Mouse (Mus musculus): ENCODE measurements around the gene Camsap3. TPM values are rescaled to one million over a fixed set of nuclear protein-coding genes. Genes with fewer than 3 reads are reported as not detected.

Gene Camsap3
- total RNA-seq, 2 experiments from 2014 or later = 0.97 to 1.5 TPM

GRCm38 (mm10) chr8:3600401-3600800 lies 13.3 kb downstream of the Camsap3 start:
- no peak for DNase-seq

DNA sequence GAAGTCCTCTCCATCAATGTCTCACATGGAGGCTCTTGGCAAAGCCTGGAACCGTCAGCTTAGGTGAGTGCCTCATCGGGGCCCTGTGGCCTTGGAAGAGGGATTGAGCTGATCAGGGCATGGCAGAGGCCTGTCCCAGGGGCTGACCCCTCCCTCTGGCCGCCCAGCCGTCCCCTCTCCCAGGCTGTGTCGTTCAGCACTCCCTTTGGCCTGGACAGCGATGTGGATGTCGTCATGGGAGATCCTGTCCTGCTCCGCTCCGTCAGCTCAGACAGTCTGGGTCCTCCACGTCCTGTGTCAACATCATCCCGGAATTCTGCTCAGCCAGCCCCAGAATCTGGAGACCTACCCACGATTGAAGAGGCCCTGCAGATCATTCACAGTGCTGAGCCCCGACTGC lies 16.3 kb downstream of the Camsap3 start:
- no peak for DNase-seq

GRCm38 (mm10) chr8:3606593-3606992 lies 19.5 kb downstream of the Camsap3 start:
- no peak for DNase-seq

DNA sequence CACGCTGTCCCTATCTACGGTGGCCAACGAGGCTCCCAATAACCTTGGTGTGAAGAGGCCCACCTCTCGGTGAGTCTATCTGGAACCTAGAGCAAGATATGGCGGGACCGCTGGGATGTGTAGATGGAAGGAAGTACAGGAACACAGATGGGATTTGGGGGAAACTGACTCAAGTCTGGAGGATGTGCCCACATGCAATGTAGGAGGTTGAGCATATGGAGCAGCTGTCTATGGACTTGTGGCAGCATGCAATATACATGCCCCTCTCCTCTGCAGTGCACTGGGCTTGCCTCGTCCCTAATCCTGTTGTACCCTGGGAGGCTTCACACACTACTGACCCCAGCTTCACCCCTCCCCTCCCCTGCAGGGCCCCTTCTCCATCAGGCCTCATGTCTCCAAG lies 20.7 kb downstream of the Camsap3 start:
- no peak for DNase-seq

DNA sequence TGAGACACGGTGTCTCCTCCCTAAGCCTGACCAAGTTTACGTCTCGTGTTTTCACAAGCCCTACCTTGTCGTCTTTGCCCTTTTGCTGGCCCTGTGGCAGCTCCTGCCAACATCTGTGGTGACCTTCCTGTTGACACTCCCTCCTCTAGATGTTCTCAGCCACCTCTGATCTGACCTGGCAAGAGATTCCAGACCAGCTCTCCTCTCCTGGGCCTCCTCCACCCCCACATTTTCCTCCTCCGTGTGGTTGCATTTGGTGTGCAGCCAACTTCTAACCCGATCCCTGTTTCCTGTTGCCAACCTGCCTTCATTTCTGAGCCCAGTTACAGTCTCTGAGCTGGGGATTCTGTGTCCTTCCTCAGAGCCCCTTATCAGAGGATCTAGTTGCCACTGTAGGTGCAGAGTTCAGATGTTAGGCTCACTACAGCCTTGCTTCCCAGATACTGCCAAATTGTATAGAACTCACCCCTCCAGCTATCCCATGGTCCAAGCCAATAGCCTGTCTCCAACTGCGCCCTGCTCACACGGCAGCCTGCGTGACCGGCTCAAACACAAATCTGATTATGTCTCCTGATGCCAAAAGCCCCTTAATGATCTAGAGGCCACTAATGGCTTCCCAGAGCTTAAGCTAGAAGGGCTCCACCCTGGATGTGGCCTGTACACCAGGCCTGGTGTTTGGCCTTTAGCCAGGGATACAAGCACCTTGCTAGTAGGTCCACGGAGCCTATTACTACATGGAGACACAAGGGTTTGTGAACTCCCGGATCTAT lies 22.1 kb downstream of the Camsap3 start:
- no peak for DNase-seq

GRCm38 (mm10) chr8:3609816-3610150 lies 22.7 kb downstream of the Camsap3 start:
- no peak for DNase-seq

GRCm38 (mm10) chr8:3621199-3621970 lies 34.3 kb downstream of the Camsap3 start, which contains the start of the genes Xab2 and Pet100:
TSS of gene Xab2 (minus strand) at chr8:3621316.
TSS of gene Pet100 (plus strand) at chr8:3621548.
- peak; percentile 96 for DNase-seq

GRCm38 (mm10) chr8:3622119-3622518 lies 35.0 kb downstream of the Camsap3 start:
- no peak for DNase-seq

GRCm38 (mm10) chr8:3625445-3625844 lies 38.4 kb downstream of the Camsap3 start, which contains the start of gene Pcp2:
TSS of gene Pcp2 (minus strand) at chr8:3625545.
- no peak for DNase-seq

GRCm38 (mm10) chr8:3626971-3627370 lies 39.9 kb downstream of the Camsap3 start:
- DNase-seq = no peak

GRCm38 (mm10) chr8:3628014-3628413 lies 40.9 kb downstream of the Camsap3 start:
- DNase-seq = no peak

- DNase-seq = no peak
Observed at GRCm38 (mm10) chr8:3630647-3631477, 43.8 kb downstream of the Camsap3 start, which contains the start of gene Stxbp2. TSS of gene Stxbp2 (plus strand) at chr8:3630955.

DNA sequence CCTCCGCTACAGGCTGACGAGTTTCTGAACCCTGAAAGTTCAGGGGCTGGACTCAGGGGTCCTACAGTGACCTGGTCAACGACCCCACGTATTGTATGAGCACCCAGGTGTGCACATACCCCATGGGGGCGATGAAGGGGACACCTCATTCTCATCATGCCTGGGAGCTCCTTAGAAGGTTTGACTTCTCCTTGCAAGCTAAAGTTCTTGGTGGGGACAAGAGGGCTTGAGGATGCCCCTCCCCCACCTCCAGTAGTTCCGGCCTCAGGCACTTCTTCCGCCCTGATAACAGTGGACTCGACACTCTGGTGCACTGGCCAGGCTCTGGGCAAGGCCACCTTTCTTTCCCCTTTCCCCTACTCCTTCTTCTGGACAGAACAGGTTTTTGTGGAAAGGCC lies 44.4 kb downstream of the Camsap3 start:
- no peak for DNase-seq

DNA sequence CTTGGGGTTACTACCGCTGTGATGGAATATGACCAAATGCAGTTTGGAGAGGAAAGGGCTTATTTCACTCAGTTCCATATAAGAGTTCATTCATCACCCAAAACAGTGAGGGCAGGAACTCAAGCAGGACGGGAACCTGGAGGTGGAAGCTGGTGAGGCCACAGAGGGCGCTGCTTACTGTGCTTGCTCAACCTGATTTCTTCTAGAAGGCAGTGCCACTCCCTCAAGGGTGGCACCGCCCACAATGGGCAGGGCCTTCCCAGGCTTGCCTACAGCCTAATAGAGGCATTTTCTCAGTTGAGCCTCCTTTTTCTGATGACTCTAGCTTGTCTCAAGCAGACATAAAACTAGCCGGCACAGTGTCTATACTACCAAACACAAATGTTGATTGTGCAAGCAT lies 58.7 kb downstream of the Camsap3 start:
- DNase-seq = no peak

GRCm38 (mm10) chr8:3646824-3647531 lies 59.9 kb downstream of the Camsap3 start:
- DNase-seq = no peak

GRCm38 (mm10) chr8:3647561-3647960 lies 60.5 kb downstream of the Camsap3 start:
- no peak for DNase-seq

DNA sequence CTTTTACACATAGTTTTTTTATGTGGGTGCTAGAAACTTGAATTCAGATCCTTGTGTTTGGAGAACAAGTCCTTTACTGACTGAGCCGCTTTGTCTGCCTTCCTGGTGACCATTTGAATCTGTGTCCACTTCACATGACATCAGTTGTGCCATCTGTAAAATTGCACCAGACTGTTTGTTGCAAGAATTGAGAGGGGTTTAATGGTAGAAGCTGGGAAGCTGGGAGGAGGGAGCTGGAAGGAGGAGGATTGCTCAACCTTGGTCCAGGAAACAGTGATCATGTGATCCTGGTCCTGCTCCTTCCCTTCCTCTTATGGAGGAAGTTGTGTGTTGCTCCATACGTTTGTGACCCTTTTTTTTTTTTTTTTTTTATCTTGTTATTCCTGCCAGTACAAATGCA lies 61.2 kb downstream of the Camsap3 start:
- DNase-seq = no peak

- DNase-seq = no peak
Observed at GRCm38 (mm10) chr8:3648990-3649389, 61.9 kb downstream of the Camsap3 start.

- DNase-seq = no peak
Observed at GRCm38 (mm10) chr8:3652845-3653244, 65.8 kb downstream of the Camsap3 start.

- no peak for DNase-seq
Observed at GRCm38 (mm10) chr8:3654726-3655508, 67.8 kb downstream of the Camsap3 start.

GRCm38 (mm10) chr8:3655526-3655925 lies 68.4 kb downstream of the Camsap3 start, which contains the start of gene Retn:
TSS of gene Retn (plus strand) at chr8:3655770.
- DNase-seq = no peak

Data from gastrocnemius, postnatal 10 days (tissue).